24 mouse cellular contexts compared by ENCODE assay signal in the genomic region with DNA sequence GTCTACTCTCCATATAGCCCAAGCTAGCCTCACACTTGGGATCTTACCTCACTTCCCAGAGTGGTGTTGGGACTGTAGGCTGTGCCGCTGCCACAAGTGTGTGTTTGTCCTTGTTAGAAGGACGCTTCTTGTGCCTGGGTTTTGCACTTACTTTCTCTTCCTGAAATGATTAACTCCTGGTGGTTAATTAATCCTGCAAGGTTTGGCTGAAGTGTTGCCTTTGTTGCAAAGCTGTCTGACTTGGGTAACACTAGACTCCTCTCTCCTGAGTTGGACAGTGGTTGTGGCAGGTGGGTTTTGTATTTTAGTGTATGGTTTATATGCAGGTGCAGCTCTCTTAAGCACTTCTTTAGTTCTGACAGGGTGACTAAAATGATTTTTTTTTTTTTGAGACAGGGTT. TPM values are rescaled to one million over a fixed set of nuclear protein-coding genes. Genes with fewer than 3 reads are reported as not detected.
DNase-seq lines count a peak whose midpoint lies in the region; ATAC-seq and TF ChIP-seq lines count a peak whose summit lies in the region.
"Had no signal": no experiment of that assay in that cellular context is flagged by ENCODE, and none has a peak within 500 bp of the region (broad histone marks: within the 10 kb centered on the region; RNA-seq: fewer than 3 reads in every experiment).

No protein-coding gene starts in this region.

- H3K4me3 ChIP-seq in kidney, embryonic 15.5 days (replicated peaks) = no peak overlapping the region
- H3K4me3 ChIP-seq: embryonic facial prominence, embryonic 13.5 days; forebrain, embryonic 15.5 days; hindbrain, embryonic 10.5 days; layer of hippocampus, adult 2 months; liver, embryonic 12.5 days; midbrain, embryonic 13.5 days; myocyte had no signal

- H3K4me2 ChIP-seq in kidney, embryonic 15.5 days = no peak overlapping the region
- H3K4me2 ChIP-seq: embryonic facial prominence, embryonic 13.5 days; forebrain, embryonic 15.5 days; liver, embryonic 12.5 days; lung, embryonic 14.5 days; midbrain, embryonic 13.5 days had no signal

- 0 out of 2 replicates have a peak, but pooled peaks cover 2% of the 10 kb centered on the region for H3K9me3 ChIP-seq in kidney, embryonic 15.5 days (replicated peaks)
- H3K9me3 ChIP-seq: forebrain, embryonic 15.5 days; liver, embryonic 12.5 days; midbrain, embryonic 13.5 days had no signal

- DNase-seq in Patski (ENCODE audit: low read depth, low spot score) = no peak
- DNase-seq in layer of hippocampus, adult 9-10 months (ENCODE audit: low spot score) = no peak
- no peak for DNase-seq in testis, postnatal 14 days (ENCODE audit: low spot score)
- DNase-seq: adrenal gland, postnatal 25 days; cerebellum, adult 11 months; cerebellum, postnatal 14 days; gastrocnemius, postnatal 25 days; left cerebral cortex, postnatal 4 days; lung, embryonic 14.5 days; right cerebral cortex, postnatal 14 days; thymus, adult 18-20 months had no signal

- TF ChIP-seq CTCF in Patski (IDR thresholded peaks at IDR 0.05) = no peak

- WGBS in kidney, embryonic 15.5 days = 74% methylated on average over 2 of the region's 2 CpGs

- peak overlapping the region; percentile 82 for H3K27ac ChIP-seq in kidney, embryonic 15.5 days
- H3K27ac ChIP-seq: embryonic facial prominence, embryonic 13.5 days; forebrain, embryonic 15.5 days; hindbrain, embryonic 10.5 days; layer of hippocampus, adult 2 months; liver, embryonic 12.5 days; macrophage; midbrain, embryonic 13.5 days had no signal

- in situ Hi-C loops in Patski (cut with MboI; ENCODE audit: low pct_unique_long_range_greater_than_20kb) = no loop called here

- peaks cover 31% of the 10 kb centered on the region for H3K36me3 ChIP-seq in kidney, embryonic 15.5 days

- no peak overlapping the region for H3K9ac ChIP-seq in kidney, embryonic 15.5 days
- H3K9ac ChIP-seq: embryonic facial prominence, embryonic 13.5 days; forebrain, embryonic 15.5 days; liver, embryonic 12.5 days; lung, embryonic 14.5 days; midbrain, embryonic 13.5 days had no signal

- CTCF ChIA-PET in Patski (lab: Charles Lee) = interaction anchor here (1.6 to 1.8 kb wide), 2 partner anchors 9 to 16 kb away, joined by 3 to 10 read pairs; no protein-coding TSS in a partner anchor

- H3K27me3 ChIP-seq in Patski = no peaks in the 10 kb centered on the region
- no peaks in the 10 kb centered on the region for H3K27me3 ChIP-seq in kidney, embryonic 15.5 days
- H3K27me3 ChIP-seq: embryonic facial prominence, embryonic 13.5 days; forebrain, embryonic 15.5 days; liver, embryonic 12.5 days; midbrain, embryonic 13.5 days had no signal

- POLR2A ChIA-PET in Patski (lab: Charles Lee) = interaction anchor here (0.8 kb wide), 1 partner anchor 12 kb away, joined by 3 read pairs; the partner anchor contains the start of gene Dync1li1

- ATAC-seq in Patski = peak; percentile 69
- peak; percentile 55 for ATAC-seq in granulocyte monocyte progenitor cell, adult 5-6 weeks (replicated peaks; ENCODE audit: poor library complexity, severe bottlenecking)
- no peak for ATAC-seq in kidney, embryonic 15.5 days (replicated peaks; ENCODE audit: low FRiP score)
- peak; percentile 26; the same call in 1 of the 2 replicates for ATAC-seq in megakaryocyte progenitor cell, adult 5-6 weeks (replicated peaks; ENCODE audit: poor library complexity)
- ATAC-seq in monocyte, adult 5-6 weeks (replicated peaks; ENCODE audit: insufficient number of reproducible peaks, low FRiP score, low TSS enrichment, poor library complexity, severe bottlenecking) = no peak
- ATAC-seq: activated CD4-positive, CD25-positive, alpha-beta regulatory T cell, adult 4 months; forebrain, embryonic 15.5 days; liver, embryonic 12.5 days; midbrain, embryonic 13.5 days had no signal

- H3K4me1 ChIP-seq in kidney, embryonic 15.5 days = 0 out of 2 replicates have a peak, but pooled peaks cover 2% of the 10 kb centered on the region
- H3K4me1 ChIP-seq: embryonic facial prominence, embryonic 13.5 days; hindbrain, embryonic 10.5 days; midbrain, embryonic 13.5 days had no signal

RNA-seq across cellular contexts. Expression of gene Dync1li1, which starts 12.4 kb away (rescaled TPM):
- polyA plus RNA-seq in Patski (2021) = 55.6 TPM
- total RNA-seq in granulocyte monocyte progenitor cell, adult 5-6 weeks (2014; fragmentation: Nextera tagmentation) = 23.6 and 32.6 TPM in 2 replicates
- 44.0 and 45.1 TPM in 2 replicates for total RNA-seq in granulocyte monocyte progenitor cell, adult 5-6 weeks (2017)
- polyA plus RNA-seq in kidney, embryonic 15.5 days (2015; fragmentation: Nextera tagmentation; extraction: Ambion mirVana) = 62.2 and 67.5 TPM in 2 replicates
- total RNA-seq in megakaryocyte progenitor cell, adult 5-6 weeks (2015) = 28.5 and 29.1 TPM in 2 replicates
- 47.4 and 50.9 TPM in 2 replicates for total RNA-seq in megakaryocyte progenitor cell, adult 5-6 weeks (2017)
- total RNA-seq in monocyte, adult 5-6 weeks (2017) = 66.7 to 93.5 TPM (median 91.6 TPM) in 3 replicates

RNA-seq across cellular contexts. Expression of gene Cmtm6, which starts 29.9 kb away (rescaled TPM):
- 64.0 TPM for polyA plus RNA-seq in Patski (2021)
- 26.2 and 30.5 TPM in 2 replicates for total RNA-seq in granulocyte monocyte progenitor cell, adult 5-6 weeks (2014; fragmentation: Nextera tagmentation)
- 46.7 and 50.0 TPM in 2 replicates for total RNA-seq in granulocyte monocyte progenitor cell, adult 5-6 weeks (2017)
- polyA plus RNA-seq in kidney, embryonic 15.5 days (2015; fragmentation: Nextera tagmentation; extraction: Ambion mirVana) = 56.3 and 57.6 TPM in 2 replicates
- 29.1 and 31.1 TPM in 2 replicates for total RNA-seq in megakaryocyte progenitor cell, adult 5-6 weeks (2015)
- total RNA-seq in megakaryocyte progenitor cell, adult 5-6 weeks (2017) = 43.1 and 46.2 TPM in 2 replicates
- total RNA-seq in monocyte, adult 5-6 weeks (2017) = 131 to 163 TPM (median 138 TPM) in 3 replicates

Comparison
In these comparisons a context has a peak if more than half of its experiments do, and no peak if none do; other contexts are left out.
1. ATAC-seq: peak in Patski (single experiment), granulocyte monocyte progenitor cell, adult 5-6 weeks (single experiment) and megakaryocyte progenitor cell, adult 5-6 weeks (single experiment); none in kidney, embryonic 15.5 days (single experiment) and monocyte, adult 5-6 weeks (single experiment).